Mouse (Mus musculus) adrenal gland, postnatal 10 days (tissue): ENCODE results near the gene Ube2g2. TPM values are rescaled to one million over a fixed set of nuclear protein-coding genes. Genes with fewer than 3 reads are reported as not detected.

Source experiments
- DNase-seq: peaks from one replicate; pipeline ENCODE4 v3.0.0; 2021; ENCODE audit warnings: mixed read lengths
- long read RNA-seq, 2 experiments: library from polyadenylated mRNA; stranded (forward); transcript quantifications; one replicate each; pipeline ENCODE4 v2.0.0; 2021
- total RNA-seq, 2 experiments: library from RNA; stranded (reverse); gene quantifications; 2 replicates each; pipeline ENCODE4 v1.2.3; 2021

Gene Ube2g2
- 10 to 100 TPM; 44.4 to 46.1 TPM for total RNA-seq
- long read RNA-seq, experiment 1, transcript Ube2g2-204 (6 exons, 2,031 nt), result major isoform, 108 of 139 reads
- long read RNA-seq, experiment 1, partial matches to known transcripts, result 23 of 139 reads
- long read RNA-seq, experiment 1, other reads (novel, unspliced or antisense), result 1 of 139 reads
- long read RNA-seq, experiment 2, transcript Ube2g2-204 (6 exons, 2,031 nt), result major isoform, 60 of 75 reads
- long read RNA-seq, experiment 2, partial matches to known transcripts, result 3 of 75 reads
- long read RNA-seq, experiment 2, other reads (novel, unspliced or antisense), result 12 of 75 reads

DNA sequence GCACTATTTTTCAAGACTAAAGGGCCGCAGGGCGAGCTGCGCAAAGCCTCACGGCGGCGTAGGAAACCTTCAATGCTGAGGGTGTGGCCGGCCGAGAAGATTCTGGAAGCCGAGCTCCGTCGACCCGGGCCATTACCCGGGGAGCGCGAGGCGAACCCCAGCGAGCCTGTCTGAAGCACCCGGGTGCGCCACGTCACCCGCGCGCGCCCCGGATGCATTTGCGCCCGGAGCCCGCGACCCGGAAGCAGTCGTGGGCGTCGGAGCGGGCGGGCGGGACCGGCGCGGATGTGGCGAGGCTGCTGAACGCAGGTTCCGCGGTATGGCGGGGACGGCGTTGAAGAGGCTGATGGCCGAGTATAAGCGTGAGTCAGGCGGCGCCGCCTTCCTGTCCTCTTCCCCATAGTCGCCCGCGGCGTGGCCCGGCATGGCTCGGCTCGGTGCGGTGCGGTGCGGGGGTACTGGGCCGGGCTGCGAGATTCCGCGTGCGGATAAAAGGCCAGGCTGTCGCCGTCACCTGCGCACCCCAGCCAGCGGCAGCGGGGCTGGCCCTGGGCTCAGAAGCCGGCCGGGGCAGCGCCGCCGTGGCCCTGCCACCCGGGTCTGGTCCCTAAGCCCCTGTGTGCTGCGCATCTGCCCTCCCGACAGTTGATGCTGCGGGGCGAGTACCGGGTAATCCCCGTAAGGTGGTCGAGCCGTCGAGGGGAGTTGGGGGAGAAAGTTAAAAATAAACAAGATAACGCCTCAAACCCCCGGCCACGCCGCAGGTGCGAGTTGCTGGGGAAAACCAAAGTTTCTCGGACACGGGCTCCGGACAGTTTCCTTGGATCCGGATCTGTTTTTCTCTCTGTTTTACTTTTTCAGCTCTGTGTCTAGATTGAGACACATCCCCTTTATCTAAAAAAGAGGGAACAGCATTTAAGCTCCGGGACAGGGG lies at the start of gene Ube2g2:
Gene Ube2g2 (plus strand): TSS at position 221 of the 934 bp plus-strand sequence.
- DNase-seq, result peak; percentile 98

- DNase-seq, result no peak
Measured at GRCm38 (mm10) chr10:77573162-77573561, 48.9 kb upstream of the Ube2g2 start.

- DNase-seq, result peak; percentile 29
Measured at GRCm38 (mm10) chr10:77580027-77580920, 41.8 kb upstream of the Ube2g2 start.

DNA sequence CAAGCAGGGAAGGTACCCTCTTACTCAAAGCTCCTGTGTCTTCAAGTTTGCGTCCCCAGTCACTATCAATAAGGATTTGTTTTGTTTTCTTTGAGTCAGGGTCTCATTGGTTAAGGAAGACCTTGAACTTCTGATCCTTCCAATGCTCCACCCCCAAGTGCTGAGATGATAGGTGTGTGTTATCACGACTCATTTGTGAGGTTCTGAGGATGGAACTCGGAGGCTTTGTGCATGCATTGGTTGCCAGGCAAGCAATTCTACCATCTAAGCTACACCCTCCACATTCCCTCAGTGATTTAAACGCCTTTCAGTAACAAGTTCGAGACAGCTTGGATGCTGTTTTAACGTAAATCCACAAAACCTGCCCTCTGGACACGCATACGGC lies 41.1 kb upstream of the Ube2g2 start:
- no peak for DNase-seq

GRCm38 (mm10) chr10:77581408-77582284 lies 40.4 kb upstream of the Ube2g2 start, which contains the start of gene Pttg1ip:
Gene Pttg1ip (plus strand): TSS chr10:77581720.
- peak; percentile 97 for DNase-seq

DNA sequence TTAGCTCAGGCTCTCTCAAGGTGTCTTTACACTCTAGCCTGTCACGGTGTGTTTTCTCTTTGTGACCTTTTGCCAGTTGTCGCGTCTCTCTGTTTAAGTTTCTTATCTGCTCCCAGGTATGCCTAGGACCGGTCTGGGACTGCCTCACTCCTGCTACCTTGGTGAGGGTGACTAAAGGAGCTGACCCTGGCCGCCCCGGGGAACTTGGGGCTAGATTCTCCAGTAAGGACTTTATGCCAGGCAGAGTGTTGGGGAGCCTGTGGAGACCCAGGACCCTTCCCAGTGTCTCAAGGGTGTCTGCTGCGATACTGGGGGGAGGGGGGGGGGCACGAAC lies 39.8 kb upstream of the Ube2g2 start:
- DNase-seq, result peak; percentile 33

DNA sequence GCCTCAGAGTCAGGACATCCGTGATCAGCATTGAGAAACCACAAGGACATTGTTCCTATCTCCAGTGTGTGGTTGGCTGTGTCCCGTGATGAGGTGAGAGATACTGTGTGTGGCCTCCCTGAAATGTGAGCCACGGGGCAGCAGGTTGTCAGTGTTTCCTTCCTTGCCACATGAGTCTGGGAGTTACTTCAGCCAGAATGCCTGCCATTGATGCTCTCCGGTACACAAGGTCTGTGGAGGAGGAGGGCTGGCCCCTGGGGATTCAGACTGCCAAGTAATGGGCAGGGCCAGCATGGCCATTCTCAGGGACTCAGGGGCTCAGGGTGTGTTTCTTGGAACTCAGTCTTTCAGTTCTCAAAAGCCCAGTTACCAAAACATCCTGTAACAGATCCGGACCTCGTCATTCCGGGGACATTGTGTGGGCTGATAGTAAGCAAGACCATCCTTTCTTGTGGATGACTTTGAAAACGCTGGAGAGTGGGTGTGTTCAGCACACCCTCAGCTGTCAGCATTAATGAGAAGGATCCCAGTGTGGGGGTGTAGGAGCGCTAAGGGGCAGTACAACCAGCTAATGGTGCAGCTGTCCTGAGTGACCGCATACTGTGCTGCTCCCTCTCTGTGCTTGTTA lies 38.2 kb upstream of the Ube2g2 start:
- DNase-seq, result peak; percentile 39

DNA sequence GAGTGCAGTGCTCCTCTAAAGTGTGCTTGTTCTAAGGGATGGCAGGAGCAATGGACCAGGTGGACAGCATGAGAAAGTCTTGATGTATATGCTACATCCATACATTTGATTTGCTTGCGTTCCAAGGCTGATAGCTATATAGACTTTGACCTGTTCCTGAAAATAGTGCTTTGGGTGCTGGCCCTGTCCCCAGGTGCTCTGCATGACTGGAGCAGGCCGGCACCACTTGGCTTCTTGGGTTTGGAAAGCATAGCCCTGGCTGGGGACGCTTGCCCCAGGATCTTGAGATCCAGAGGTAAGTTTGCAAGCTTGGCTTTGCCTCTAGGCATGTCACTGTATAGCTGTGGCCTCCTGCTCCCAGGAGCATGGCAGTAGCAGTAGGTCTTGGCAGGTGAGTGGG lies 35.4 kb upstream of the Ube2g2 start:
- no peak for DNase-seq

- peak; percentile 31 for DNase-seq
Measured at GRCm38 (mm10) chr10:77587091-77587775, 34.8 kb upstream of the Ube2g2 start.

GRCm38 (mm10) chr10:77588036-77588435 lies 34.0 kb upstream of the Ube2g2 start:
- no peak for DNase-seq

GRCm38 (mm10) chr10:77589117-77589516 lies 33.0 kb upstream of the Ube2g2 start:
- no peak for DNase-seq

- no peak for DNase-seq
Measured at GRCm38 (mm10) chr10:77589749-77590148, 32.3 kb upstream of the Ube2g2 start.

DNA sequence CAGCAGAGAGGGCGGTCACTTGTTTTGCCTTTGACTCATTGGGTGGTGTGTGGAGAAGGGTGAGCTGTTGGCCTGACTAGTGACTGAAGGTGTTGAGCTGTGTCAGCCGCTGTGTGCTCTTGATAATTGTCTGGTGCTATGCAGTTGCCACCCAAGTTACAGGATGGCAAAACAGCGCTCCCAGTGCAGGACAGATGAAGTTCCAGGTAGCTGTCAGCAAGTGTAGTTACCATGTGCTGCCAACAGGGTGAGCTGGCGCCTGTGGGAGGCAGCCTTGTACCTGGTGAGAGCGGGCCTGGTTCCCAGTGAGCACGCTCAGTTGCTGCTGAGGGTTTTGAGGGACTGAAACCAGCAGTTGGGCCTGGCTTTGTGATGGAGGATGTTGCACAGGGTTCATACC lies 31.3 kb upstream of the Ube2g2 start:
- DNase-seq, result peak; percentile 61

DNA sequence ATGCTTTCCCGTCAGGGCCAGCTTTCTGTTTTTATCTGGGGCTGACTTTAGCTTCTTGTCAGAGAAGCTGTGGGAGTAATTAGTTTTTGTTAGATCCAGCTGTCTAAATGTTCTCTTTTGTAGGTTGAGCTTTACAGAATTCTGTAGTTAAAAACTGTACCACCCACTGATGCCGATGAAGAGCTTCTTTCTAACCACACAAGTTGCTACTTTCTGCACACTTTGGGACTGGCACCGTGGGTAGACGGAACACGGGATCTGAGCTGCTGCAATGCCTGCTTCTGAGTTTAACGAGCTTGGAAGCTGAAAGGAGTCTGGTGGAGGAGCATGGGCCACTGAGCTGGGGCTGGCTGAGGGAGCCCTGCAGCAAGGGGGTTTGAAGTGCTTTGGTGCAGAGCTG lies 30.5 kb upstream of the Ube2g2 start:
- DNase-seq, result no peak

GRCm38 (mm10) chr10:77596060-77596459 lies 26.0 kb upstream of the Ube2g2 start:
- no peak for DNase-seq

GRCm38 (mm10) chr10:77603021-77603420 lies 19.1 kb upstream of the Ube2g2 start:
- no peak for DNase-seq

DNA sequence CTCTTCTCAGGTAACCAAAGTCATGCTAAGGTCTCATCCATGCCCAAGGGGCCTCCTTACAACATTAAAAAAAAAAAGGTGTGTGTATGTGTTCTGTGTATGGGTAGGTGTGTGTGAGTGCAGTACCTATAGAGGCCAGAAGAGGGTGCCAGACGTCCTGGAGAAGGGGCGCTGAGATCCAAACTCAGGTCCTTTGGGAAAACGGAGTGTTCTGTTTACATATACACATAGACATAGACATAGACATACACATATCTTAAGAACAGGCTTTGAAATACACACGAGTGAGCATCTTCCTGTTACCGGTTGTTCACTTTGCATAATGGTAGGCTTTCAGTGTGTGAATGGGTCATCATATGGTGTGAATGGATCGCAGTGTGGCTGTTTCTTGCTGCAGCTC lies 18.0 kb upstream of the Ube2g2 start:
- no peak for DNase-seq

DNA sequence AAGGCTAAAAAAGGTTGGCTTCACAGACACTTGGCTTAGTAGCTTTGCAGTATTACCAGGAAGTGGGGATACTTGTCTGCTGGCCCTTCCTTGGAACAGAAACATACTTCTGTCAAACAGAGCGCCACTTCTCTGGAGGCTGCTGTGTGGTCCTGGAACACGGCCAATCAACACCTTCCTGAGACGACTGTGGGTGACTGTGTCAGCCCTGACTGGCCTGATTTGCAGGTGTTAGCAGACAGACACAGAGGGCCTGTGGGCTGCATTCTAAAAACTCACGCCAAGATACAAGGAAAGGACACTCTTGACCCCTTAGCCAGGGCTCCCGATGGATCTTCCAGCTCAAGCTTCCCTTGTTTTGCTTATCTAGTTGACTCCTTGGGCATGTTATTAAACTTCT lies 17.1 kb upstream of the Ube2g2 start:
- DNase-seq, result no peak

- no peak for DNase-seq
Measured at GRCm38 (mm10) chr10:77605368-77605767, 16.7 kb upstream of the Ube2g2 start.
